Mouse (Mus musculus) limb, embryonic 12.5 days (tissue): ENCODE results near the gene Klc3. TPM values are rescaled to one million over a fixed set of nuclear protein-coding genes. Genes with fewer than 3 reads are reported as not detected.

Experiments used
- microRNA counts: library from miRNA; unstranded; fragments of <30 nt; microRNA quantifications from one replicate; lab custom pipeline; 2017
- microRNA-seq: library from miRNA; unstranded; fragments of <30 nt; microRNA quantifications from one replicate; pipeline ENCODE4, GENCODE M21; 2017
- polyA plus RNA-seq: library from polyadenylated mRNA; unstranded; fragments of >200 nt; fragmentation: Nextera tagmentation; extraction: Ambion mirVana; gene quantifications from 2 replicates; pipeline ENCODE4 v1.2.1, GENCODE M21; 2016

Gene Klc3
- polyA plus RNA-seq, 1 experiment from 2014 or later: 7.8 TPM

MicroRNA genes within 50 kb of the gene (microRNA counts, 519-probe panel; counts per million panel counts)
- microRNA mmu-miR-343 (lab: Ali Mortazavi, UCI): not detected

Small RNA genes lying within 50 kb of the gene (microRNA-seq; reads per million reads assigned to microRNA genes)
- not detected for gene Mir343

Other genes starting within 250 kb of the Klc3 start
- gene Gipr, start 238.0 kb downstream of the Klc3 start, polyA plus RNA-seq: 0.18 and 0.36 TPM in 2 replicates
- 3.9 and 5.9 TPM in 2 replicates for gene Eml2, start 227.7 kb downstream of the Klc3 start, polyA plus RNA-seq
- 4.4 and 5.7 TPM in 2 replicates for gene Gpr4, start 191.6 kb downstream of the Klc3 start, polyA plus RNA-seq
- 38.7 and 39.5 TPM in 2 replicates for gene Opa3, start 175.8 kb downstream of the Klc3 start, polyA plus RNA-seq
- 66.4 and 68.8 TPM in 2 replicates for gene Vasp, start 132.3 kb downstream of the Klc3 start, polyA plus RNA-seq
- not detected in 2 replicates for gene Ppm1n, start 124.0 kb downstream of the Klc3 start, polyA plus RNA-seq
- gene Rtn2, start 121.5 kb downstream of the Klc3 start, polyA plus RNA-seq: 12.4 and 12.8 TPM in 2 replicates
- gene Fosb, start 94.1 kb downstream of the Klc3 start, polyA plus RNA-seq: 0.18 and 0.20 TPM in 2 replicates
- gene Ercc1, start 59.3 kb downstream of the Klc3 start, polyA plus RNA-seq: 92.3 and 105 TPM in 2 replicates
- gene Cd3eap, start 44.6 kb downstream of the Klc3 start, polyA plus RNA-seq: 28.4 TPM in 2 replicates
- gene Ppp1r13l, start 44.4 kb downstream of the Klc3 start, polyA plus RNA-seq: 7.1 and 9.3 TPM in 2 replicates
- 22.9 and 23.8 TPM in 2 replicates for gene Ercc2, start 22.1 kb downstream of the Klc3 start, polyA plus RNA-seq
- 0.25 and 0.42 TPM in 2 replicates for gene Ckm, start 672 bp upstream of the Klc3 start, polyA plus RNA-seq
- 13.5 and 13.6 TPM in 2 replicates for gene Mark4, start 54.7 kb upstream of the Klc3 start, polyA plus RNA-seq
- 1.5 and 1.8 TPM in 2 replicates for gene Exoc3l2, start 59.2 kb upstream of the Klc3 start, polyA plus RNA-seq
- 3.6 and 4.1 TPM in 2 replicates for gene Bloc1s3, start 104.3 kb upstream of the Klc3 start, polyA plus RNA-seq
- gene Trappc6a, start 104.3 kb upstream of the Klc3 start, polyA plus RNA-seq: 79.4 and 80.0 TPM in 2 replicates
- gene Nkpd1, start 113.7 kb upstream of the Klc3 start, polyA plus RNA-seq: 0.14 TPM in 1 of 2 replicates, not detected in the other
- 33.2 and 39.7 TPM in 2 replicates for gene Ppp1r37, start 159.0 kb upstream of the Klc3 start, polyA plus RNA-seq
- gene Zfp296, start 173.2 kb upstream of the Klc3 start, polyA plus RNA-seq: 0.38 and 0.61 TPM in 2 replicates
- gene Gemin7, start 173.5 kb upstream of the Klc3 start, polyA plus RNA-seq: 167 and 170 TPM in 2 replicates
- gene Clasrp, start 200.4 kb upstream of the Klc3 start, polyA plus RNA-seq: 77.4 and 78.4 TPM in 2 replicates
- 5.8 and 7.3 TPM in 2 replicates for gene Relb, start 225.3 kb upstream of the Klc3 start, polyA plus RNA-seq